Mouse (Mus musculus): ENCODE measurements around the gene Lcmt1.

Gene Lcmt1

GRCm38 (mm10) chr7:123404198-123404597 is 34.6 kb downstream of the Lcmt1 start:
- peak; percentile 73 for DNase-seq

DNA sequence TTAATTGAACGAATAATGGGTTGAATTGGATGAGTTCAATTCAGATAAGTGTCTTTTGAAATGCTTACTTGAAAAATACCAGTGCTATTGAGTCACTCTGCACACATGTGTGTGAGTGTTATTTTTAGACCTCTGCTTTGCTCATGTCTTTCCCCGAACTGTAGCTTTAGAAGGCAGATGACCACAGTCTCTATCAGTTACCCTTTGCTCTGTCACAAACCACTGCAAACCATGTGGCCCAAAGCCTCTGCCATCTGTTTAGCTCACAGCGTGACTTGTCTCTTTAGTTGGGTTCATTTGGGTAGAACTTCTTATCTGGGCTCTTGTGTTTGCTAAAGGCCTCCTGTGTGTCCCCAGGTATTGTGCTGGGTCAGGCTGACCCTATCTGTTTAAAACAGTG is 36.0 kb downstream of the Lcmt1 start:
- no peak for DNase-seq

DNA sequence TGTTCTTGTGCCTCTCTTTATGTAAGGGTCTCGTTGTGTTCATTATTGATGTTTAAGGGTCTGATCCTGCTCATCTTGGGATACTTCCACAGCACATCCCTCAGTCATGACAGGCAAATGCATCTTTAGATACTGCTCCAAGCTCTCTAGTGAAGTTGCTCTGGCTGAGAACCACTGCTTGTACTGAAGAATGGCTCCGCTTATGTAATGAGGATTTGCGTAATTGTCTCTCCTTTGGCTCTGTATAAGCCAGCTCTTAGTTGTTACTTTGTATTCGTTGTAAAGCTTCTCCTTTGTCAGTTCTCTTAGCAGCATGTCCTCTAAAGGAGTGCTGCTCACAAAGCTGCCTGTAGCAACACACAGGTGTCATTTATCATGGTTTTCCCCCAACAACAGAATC is 37.4 kb downstream of the Lcmt1 start:
- DNase-seq, result no peak

- no peak for DNase-seq
These were observed 40.9 kb downstream of the Lcmt1 start for GRCm38 (mm10) chr7:123410502-123410901.

DNA sequence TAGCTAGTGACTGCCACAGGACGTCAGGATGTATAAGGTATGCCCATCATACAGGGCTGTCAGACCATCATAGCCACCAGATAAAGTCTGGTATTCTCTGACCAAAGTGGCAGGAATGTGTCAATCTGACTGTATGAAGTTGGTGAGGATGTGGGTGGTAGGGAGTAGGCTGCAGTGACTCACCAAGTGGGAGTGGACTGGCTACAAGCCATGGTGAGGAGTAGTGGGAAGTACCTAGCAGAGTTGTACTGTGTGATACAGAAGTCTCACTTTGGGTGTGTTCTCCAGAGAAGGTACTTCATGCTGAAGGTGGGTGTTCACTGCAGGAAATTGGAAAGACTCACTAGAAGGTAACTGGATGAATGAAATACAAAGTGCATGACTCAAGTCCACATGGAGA is 41.5 kb downstream of the Lcmt1 start:
- DNase-seq, result no peak

DNA sequence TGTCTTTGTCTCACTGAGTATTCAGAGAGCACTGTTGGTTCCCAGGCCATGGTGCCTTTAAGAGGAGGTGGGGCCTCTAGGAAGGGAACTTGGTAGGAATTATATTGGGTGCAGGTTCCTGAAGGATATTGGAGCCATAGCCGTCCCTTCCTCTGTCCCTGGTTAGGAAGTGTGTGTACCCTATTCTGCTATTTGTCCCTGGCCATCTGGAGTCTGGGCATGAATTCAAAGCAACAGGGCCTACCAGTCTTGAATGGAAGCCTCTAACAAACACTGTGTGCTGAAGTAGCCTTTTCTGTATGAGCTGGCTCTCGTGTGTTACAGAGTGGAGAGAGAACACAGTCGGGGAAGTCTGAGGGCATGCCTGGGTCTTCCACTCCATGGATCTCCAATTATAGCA is 42.6 kb downstream of the Lcmt1 start:
- DNase-seq, result peak; percentile 90

- peak; percentile 5 for DNase-seq
These were observed 47.2 kb downstream of the Lcmt1 start for GRCm38 (mm10) chr7:123416803-123417202.

DNA sequence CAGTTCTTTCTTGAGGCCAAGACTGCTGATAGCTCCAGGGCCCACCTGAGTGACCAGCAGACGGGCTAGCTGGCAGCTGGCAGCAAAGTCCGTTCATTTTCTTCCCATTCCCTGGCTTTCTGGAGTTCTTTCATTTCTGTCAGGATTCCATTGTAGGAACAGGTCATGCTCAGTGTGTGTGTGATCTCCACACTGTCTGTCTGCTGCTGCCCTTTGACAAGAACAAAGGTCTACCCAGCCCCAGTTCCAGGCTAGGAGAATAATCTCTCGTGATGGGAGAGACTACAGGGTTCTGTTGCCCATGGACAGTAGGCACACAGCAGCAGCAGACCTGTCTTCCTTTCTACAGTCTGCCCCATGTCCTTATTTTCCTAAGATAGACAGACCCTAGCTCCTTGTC is 48.1 kb downstream of the Lcmt1 start:
- no peak for DNase-seq

- DNase-seq, result no peak
These were observed 50.4 kb downstream of the Lcmt1 start for GRCm38 (mm10) chr7:123419984-123420383.

- DNase-seq, result no peak
These were observed 52.4 kb downstream of the Lcmt1 start for GRCm38 (mm10) chr7:123421958-123422357.

GRCm38 (mm10) chr7:123424281-123424680 is 54.7 kb downstream of the Lcmt1 start:
- no peak for DNase-seq

GRCm38 (mm10) chr7:123425134-123425757 is 55.7 kb downstream of the Lcmt1 start:
- DNase-seq, result no peak

- DNase-seq, result no peak
These were observed 60.2 kb downstream of the Lcmt1 start for GRCm38 (mm10) chr7:123429624-123430410.

DNA sequence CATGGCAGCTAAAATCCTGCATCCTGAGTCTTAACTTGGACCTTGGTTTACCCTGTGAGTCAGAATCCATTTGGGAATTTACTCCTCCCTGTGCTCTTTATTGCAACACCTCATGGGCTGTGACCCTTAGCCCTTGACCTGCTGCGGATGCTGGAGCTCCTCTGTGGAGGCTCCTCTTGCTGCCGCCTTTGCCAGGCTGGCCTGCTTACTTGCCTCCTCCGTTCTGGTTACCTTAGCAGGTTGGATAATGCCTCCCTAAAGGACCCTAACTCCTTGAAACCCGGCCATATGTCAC is 60.8 kb downstream of the Lcmt1 start:
- DNase-seq, result no peak

DNA sequence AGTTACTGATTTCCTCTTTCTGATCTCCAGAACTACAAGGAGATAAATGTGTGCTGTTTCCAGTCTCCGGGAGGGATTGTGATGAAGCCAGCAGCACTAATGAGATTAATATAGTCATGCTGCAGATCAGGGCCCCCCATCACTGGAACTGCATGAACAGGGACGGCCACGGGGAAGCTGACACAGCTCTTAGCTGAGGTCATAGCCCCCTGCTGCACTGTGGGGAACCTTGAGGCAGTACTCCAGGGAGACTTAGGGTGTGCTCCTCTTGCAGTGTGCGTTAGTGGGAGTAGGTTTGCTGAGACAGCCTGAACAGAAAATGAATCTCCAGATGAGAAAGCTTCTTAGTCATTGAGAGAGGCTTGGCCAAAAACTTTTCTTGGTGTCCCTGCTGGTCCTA is 61.6 kb downstream of the Lcmt1 start:
- no peak for DNase-seq

DNA sequence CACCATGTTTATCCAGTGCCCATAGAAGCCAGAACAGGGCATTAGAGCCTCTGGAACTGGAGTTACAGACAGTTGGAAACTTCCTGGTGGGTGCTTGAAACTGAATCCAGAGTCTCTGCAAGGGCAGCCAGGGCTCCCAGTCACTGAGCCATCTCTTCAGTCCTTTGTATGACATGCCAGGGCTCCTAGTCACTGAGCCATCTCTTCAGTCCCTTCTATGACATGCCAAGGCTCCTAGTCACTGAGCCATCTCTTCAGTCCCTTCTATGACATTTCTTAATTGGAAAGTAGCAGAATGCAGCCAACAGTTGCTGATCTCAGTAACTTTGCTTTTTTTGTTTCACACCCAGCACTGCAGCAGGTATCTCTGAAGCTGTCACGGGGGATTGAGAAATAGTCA is 72.5 kb downstream of the Lcmt1 start:
- DNase-seq, result no peak

DNA sequence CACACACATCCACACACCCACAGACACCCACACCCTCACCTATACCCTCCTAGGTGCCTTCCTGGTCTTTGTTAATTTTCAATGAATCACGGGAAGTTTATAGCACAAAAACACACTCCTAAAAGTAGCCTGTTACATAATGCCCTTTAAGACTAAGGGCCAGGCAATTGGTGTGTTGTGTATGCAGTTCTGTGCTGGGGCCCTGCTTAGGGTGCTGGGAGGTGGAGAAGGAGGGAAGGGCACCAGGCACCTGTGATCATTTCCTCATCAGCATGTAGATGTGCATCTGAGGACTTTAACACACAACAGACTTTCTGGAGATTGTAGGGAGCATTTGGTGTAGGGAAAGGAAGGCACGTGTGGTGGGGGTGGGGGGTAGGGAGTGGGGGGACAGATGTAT is 79.2 kb downstream of the Lcmt1 start:
- no peak for DNase-seq

- DNase-seq, result no peak
These were observed 80.1 kb downstream of the Lcmt1 start for GRCm38 (mm10) chr7:123449676-123450075.

- DNase-seq, result no peak
These were observed 80.9 kb downstream of the Lcmt1 start for GRCm38 (mm10) chr7:123450515-123450914.

- DNase-seq, result no peak
These were observed 83.0 kb downstream of the Lcmt1 start for GRCm38 (mm10) chr7:123452551-123452950.

DNA sequence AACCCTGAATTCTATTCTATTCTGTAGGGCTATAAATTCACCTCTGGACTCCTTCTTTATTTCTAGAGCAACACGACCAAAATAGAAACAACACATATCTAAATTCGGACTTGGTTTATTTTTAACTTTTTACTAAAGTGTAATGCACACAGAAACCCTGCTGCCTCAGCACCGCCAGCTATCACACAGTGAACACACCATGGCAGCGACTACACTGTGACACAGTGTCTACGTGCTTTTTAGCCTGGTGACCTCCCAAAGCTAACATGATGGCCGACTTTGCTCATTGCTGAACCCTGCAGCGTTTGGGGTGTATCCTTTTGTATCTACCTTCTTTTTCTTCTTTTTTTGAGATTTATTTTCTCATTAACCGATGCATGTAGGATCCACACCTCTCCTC is 83.5 kb downstream of the Lcmt1 start:
- DNase-seq, result no peak

DNA sequence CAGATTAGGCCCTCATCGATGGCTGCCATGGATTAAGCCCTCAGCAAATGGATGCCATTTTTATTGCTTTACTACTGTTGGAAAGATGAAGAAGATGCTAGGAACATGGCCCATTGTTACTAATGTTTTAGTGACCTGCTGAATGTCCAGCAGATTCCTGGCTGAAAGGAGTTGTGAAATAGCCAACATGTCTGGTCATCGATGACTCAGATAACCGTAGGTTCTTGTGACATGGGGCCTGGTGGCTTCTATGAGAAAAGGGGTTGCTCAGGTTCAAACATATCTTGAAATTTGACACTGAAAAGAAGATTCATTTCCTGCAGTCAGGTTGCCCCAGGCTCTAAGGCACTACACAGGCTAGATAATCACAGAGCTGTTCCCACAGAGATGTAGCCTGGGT is 85.5 kb downstream of the Lcmt1 start:
- DNase-seq, result no peak

DNA sequence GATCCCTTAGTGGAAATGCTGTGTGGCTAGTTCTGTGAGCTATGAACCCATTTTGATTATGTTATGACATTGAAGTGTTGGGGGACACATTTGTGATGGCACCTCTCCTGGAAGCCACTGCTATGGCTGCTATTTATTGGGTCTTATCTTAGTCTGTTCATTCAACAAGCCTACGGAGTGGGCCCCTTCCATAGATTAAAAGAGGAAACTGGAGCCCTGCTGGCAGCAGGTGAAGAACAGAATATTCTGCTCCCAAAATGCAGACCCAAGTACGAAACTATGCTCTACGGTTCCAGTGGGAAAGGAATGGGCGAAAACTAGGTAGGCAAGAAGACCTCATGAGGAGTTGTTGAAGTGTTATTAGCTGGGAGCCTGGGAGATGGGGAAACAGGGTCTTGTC is 88.7 kb downstream of the Lcmt1 start:
- no peak for DNase-seq

GRCm38 (mm10) chr7:123459247-123459646 is 89.7 kb downstream of the Lcmt1 start:
- no peak for DNase-seq

DNA sequence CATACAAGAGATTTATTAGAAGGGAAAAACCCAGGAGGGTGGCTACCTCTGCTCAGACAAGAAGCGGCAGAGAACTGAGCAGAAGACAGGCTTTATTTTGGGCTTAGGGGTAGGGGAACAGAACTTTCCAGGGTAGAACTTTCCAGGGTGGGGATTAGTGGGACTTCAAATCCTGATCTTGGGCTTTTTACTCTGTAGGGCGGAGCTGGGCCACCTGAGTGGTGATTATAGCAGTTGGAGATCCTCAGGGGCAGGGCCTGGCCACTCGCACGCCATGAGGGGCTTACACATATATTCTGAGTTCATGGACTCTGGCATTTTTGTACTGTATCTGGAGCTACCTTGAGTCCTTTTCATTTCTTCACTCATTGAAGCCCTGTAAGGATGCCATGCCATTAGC is 91.7 kb downstream of the Lcmt1 start:
- DNase-seq, result no peak

Measured in cerebellum, adult 9-11 months (tissue).